Mouse (Mus musculus): ENCODE measurements at regions not wholly inside any gene's neighbourhood (a gene's known extent, or its start where the extent isn't known, plus 50 kb on each side); places are given as distances from the start of the nearest gene placed in this dataset.

DNA sequence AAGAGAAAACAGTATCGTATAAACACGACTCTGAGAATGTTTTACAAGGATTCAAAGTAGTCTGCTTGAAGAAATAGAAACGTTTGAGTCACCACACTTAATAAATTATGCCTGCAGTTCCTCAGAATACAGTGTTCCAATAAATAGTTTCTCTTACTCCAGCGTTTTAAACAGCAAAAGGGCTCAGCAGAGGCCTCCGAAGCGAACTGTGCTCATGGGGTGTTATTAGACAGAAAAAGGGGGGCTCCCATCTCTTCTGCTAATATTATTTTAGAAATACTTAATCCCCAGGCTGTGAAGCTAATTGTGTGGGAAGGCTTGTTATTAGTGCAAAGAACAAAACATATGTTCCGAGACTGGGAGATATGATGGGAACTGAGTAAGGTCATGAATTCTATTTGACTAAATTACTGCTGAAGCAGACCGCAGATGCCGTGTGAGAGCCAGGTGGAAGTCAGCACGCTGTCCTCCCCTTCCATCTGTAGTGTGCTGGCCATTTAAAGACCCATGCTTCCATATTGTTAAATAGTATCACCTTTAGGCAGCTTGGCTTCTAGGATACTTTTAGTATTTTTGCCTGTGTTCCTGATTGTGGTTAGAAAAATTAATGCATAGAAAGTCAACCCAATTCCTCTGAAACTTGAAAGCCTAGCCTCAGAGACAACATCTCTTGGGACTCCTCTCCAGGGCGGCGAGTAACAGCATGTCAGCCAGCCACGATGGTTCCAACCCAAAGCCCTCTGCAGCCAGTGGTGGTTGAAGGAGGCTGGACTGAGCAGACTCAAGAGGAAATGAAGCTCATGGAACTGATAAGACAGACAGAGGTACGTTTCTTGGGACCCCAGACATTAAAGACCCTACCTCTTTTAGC is 309.4 kb upstream of the Mpped2 start:
- H3K9ac ChIP-seq (replicated peaks; ENCODE audit: low read depth, low read length), result no peak overlapping the region
- TF ChIP-seq EP300 (IDR thresholded peaks at IDR 0.05; ENCODE audit: low read depth) (no peak), CTCF (IDR thresholded peaks at IDR 0.05; ENCODE audit: low read depth) (no peak)
- H3K4me1 ChIP-seq (ENCODE audit: control insufficient read depth, insufficient read depth), result no peaks in the 10 kb centered on the region
- H3K4me3 ChIP-seq (ENCODE audit: low read depth, low read length), result no peak overlapping the region
- H3K9me3 ChIP-seq (replicated peaks; ENCODE audit: control insufficient read depth, low read length), result no peaks in the 10 kb centered on the region
- H3K4me2 ChIP-seq (ENCODE audit: low read depth, low read length), result no peak overlapping the region
- H3K27ac ChIP-seq (ENCODE audit: low read depth), result no peak overlapping the region
- H3K36me3 ChIP-seq (replicated peaks; ENCODE audit: control insufficient read depth, insufficient read depth, low read length), result no peaks in the 10 kb centered on the region
- no peaks in the 10 kb centered on the region for H3K27me3 ChIP-seq (ENCODE audit: control insufficient read depth, insufficient read depth, low read length)
- ATAC-seq (ENCODE audit: insufficient read depth, low read depth) (no peak), DNase-seq (ENCODE audit: low spot score) (no peak)
- WGBS, result 74% methylated on average over 14 of the region's 14 CpGs

DNA sequence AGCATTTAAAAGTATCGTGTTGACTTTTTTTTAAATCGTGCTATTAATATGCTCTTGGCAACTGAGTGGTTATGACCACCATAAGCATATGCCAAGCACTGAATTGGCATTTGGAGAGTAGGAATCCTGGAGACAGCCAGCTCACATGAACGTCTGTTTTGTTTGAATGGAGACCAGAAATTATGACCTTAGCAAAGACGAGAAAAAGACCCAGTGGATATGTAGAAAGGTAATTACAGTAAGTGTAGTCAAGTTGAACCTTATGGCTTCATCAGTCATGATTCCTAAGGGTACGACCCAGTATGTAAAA is 308.8 kb upstream of the Mpped2 start:
- H3K9ac ChIP-seq (replicated peaks; ENCODE audit: low read depth, low read length), result no peak overlapping the region
- no peaks in the 10 kb centered on the region for H3K36me3 ChIP-seq (replicated peaks; ENCODE audit: control insufficient read depth, insufficient read depth, low read length)
- DNase-seq (ENCODE audit: low spot score) (no peak), ATAC-seq (ENCODE audit: insufficient read depth, low read depth) (no peak)
- H3K27ac ChIP-seq (ENCODE audit: low read depth), result no peak overlapping the region
- H3K4me3 ChIP-seq (ENCODE audit: low read depth, low read length), result no peak overlapping the region
- no peak overlapping the region for H3K4me2 ChIP-seq (ENCODE audit: low read depth, low read length)
- no peaks in the 10 kb centered on the region for H3K4me1 ChIP-seq (ENCODE audit: control insufficient read depth, insufficient read depth)
- WGBS, result 83% methylated on average over 5 of the region's 5 CpGs
- H3K27me3 ChIP-seq (ENCODE audit: control insufficient read depth, insufficient read depth, low read length), result no peaks in the 10 kb centered on the region
- no peaks in the 10 kb centered on the region for H3K9me3 ChIP-seq (replicated peaks; ENCODE audit: control insufficient read depth, low read length)
- TF ChIP-seq EP300 (IDR thresholded peaks at IDR 0.05; ENCODE audit: low read depth), result no peak
- no peak for TF ChIP-seq CTCF (IDR thresholded peaks at IDR 0.05; ENCODE audit: low read depth)

DNA sequence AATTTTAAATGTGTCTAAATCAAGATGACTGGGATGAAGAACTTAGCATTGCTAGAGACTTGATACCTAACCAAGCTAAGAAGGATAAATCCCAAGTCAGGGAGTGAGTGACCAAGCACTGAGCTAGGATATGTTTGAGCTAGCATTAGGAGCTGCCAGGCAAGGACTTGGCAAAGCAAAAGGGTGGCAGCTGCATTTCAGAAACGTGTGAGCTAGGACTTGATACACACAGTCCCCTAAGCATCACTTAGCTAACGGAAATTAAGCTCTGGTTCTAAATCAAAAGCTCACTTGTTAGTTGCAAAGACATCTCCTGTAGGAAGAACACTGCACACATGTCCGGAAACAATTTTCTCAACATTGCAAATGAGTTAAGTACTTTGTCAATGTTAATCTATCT is 308.2 kb upstream of the Mpped2 start:
- DNase-seq (ENCODE audit: low spot score) (no peak), ATAC-seq (ENCODE audit: insufficient read depth, low read depth) (no peak)
- H3K4me1 ChIP-seq (ENCODE audit: control insufficient read depth, insufficient read depth), result no peaks in the 10 kb centered on the region
- H3K27me3 ChIP-seq (ENCODE audit: control insufficient read depth, insufficient read depth, low read length), result no peaks in the 10 kb centered on the region
- H3K27ac ChIP-seq (ENCODE audit: low read depth), result no peak overlapping the region
- 64% methylated on average over 3 of the region's 3 CpGs for WGBS
- H3K9me3 ChIP-seq (replicated peaks; ENCODE audit: control insufficient read depth, low read length), result no peaks in the 10 kb centered on the region
- no peak for TF ChIP-seq CTCF (IDR thresholded peaks at IDR 0.05; ENCODE audit: low read depth)
- TF ChIP-seq EP300 (IDR thresholded peaks at IDR 0.05; ENCODE audit: low read depth), result no peak
- no peak overlapping the region for H3K4me3 ChIP-seq (ENCODE audit: low read depth, low read length)
- H3K36me3 ChIP-seq (replicated peaks; ENCODE audit: control insufficient read depth, insufficient read depth, low read length), result no peaks in the 10 kb centered on the region
- no peak overlapping the region for H3K4me2 ChIP-seq (ENCODE audit: low read depth, low read length)
- H3K9ac ChIP-seq (replicated peaks; ENCODE audit: low read depth, low read length), result no peak overlapping the region

DNA sequence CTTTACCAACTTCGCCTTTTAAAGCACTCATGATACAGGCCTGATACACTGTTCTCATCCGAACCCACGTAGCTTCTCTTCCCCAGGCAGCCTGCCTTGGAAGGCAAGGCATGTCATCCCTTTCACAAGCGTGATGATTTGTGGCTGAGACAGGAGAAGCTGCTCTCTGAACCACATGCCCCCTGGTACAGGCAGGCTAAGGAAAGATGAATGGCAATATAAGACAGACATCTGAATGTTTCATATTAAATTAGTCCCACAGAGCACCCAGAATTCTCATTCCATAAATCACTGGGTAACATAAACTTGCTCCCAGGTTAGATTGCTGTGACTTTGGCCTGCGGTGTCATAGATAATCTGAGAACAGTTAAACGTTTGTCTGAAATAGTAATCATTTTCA is 280.9 kb upstream of the Mpped2 start:
- no peaks in the 10 kb centered on the region for H3K36me3 ChIP-seq (replicated peaks; ENCODE audit: control insufficient read depth, insufficient read depth, low read length)
- 69% methylated on average over 6 of the region's 6 CpGs for WGBS
- no peak overlapping the region for H3K27ac ChIP-seq (ENCODE audit: low read depth)
- DNase-seq (ENCODE audit: low spot score) (no peak), ATAC-seq (ENCODE audit: insufficient read depth, low read depth) (no peak)
- no peak overlapping the region for H3K9ac ChIP-seq (replicated peaks; ENCODE audit: low read depth, low read length)
- H3K4me1 ChIP-seq (ENCODE audit: control insufficient read depth, insufficient read depth), result no peaks in the 10 kb centered on the region
- H3K4me2 ChIP-seq (ENCODE audit: low read depth, low read length), result no peak overlapping the region
- no peaks in the 10 kb centered on the region for H3K27me3 ChIP-seq (ENCODE audit: control insufficient read depth, insufficient read depth, low read length)
- no peak for TF ChIP-seq CTCF (IDR thresholded peaks at IDR 0.05; ENCODE audit: low read depth)
- TF ChIP-seq EP300 (IDR thresholded peaks at IDR 0.05; ENCODE audit: low read depth), result no peak
- no peaks in the 10 kb centered on the region for H3K9me3 ChIP-seq (replicated peaks; ENCODE audit: control insufficient read depth, low read length)
- no peak overlapping the region for H3K4me3 ChIP-seq (ENCODE audit: low read depth, low read length)

DNA sequence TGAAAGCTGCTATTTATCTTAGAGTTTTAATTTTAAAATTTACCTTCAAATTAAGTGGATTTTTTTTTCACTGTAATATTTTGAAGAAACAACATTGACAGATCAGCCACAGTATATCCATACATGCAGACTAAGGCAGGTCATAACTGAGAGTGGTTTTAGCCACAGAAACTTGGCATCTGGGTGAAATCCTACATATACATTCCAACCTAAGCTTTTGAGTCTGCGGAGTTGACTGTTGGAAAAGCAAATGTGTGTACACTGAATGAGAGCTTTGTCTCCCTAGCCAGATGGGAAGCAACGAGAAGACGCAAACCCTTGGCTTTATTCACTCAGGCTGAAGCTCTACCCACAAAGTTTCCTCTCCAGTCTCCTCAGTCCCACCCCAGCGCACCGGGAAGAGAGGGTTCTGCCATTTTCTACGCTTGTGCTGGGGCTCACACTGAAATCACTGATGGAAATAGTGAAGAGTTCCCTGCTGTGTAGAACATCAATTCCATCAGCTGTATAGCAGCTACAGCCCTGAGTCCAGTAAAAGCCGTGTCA is 277.5 kb upstream of the Mpped2 start:
- ATAC-seq (ENCODE audit: insufficient read depth, low read depth), result no peak
- H3K4me3 ChIP-seq (ENCODE audit: low read depth, low read length), result no peak overlapping the region
- WGBS, result 81% methylated on average over 7 of the region's 7 CpGs
- H3K4me2 ChIP-seq (ENCODE audit: low read depth, low read length), result no peak overlapping the region
- no peaks in the 10 kb centered on the region for H3K27me3 ChIP-seq (ENCODE audit: control insufficient read depth, insufficient read depth, low read length)
- TF ChIP-seq CTCF (IDR thresholded peaks at IDR 0.05; ENCODE audit: low read depth) (no peak), EP300 (IDR thresholded peaks at IDR 0.05; ENCODE audit: low read depth) (no peak)
- no peak overlapping the region for H3K27ac ChIP-seq (ENCODE audit: low read depth)
- H3K4me1 ChIP-seq (ENCODE audit: control insufficient read depth, insufficient read depth), result no peaks in the 10 kb centered on the region
- no peaks in the 10 kb centered on the region for H3K9me3 ChIP-seq (replicated peaks; ENCODE audit: control insufficient read depth, low read length)
- H3K9ac ChIP-seq (replicated peaks; ENCODE audit: low read depth, low read length), result no peak overlapping the region
- H3K36me3 ChIP-seq (replicated peaks; ENCODE audit: control insufficient read depth, insufficient read depth, low read length), result no peaks in the 10 kb centered on the region
- DNase-seq (ENCODE audit: low spot score), result no peak

DNA sequence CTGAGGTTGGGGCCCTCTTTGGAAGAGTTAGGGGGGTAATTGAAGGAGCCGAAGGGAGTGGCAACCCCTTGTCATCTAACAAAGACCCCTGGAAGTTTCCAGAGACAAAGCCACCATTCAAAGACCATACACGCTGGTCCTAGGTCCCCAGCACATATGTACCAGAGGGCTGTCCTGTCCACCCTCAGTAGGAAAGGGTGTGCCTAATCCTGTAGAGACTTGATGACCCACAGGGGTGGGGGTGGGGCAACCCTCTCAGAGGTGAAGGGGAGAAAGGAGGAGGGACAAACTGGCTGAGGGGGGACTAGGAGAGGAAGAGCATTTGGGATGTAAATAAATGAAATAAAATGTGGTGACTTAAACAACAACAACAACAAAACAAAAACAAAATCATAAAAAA is 274.9 kb upstream of the Mpped2 start:
- DNase-seq (ENCODE audit: low spot score) (no peak), ATAC-seq (ENCODE audit: insufficient read depth, low read depth) (no peak)
- Histone ChIP-seq H3K4me1 (ENCODE audit: control insufficient read depth, insufficient read depth) (no peaks in the 10 kb centered on the region), H3K9ac (replicated peaks; ENCODE audit: low read depth, low read length) (no peak overlapping the region), H3K9me3 (replicated peaks; ENCODE audit: control insufficient read depth, low read length) (no peaks in the 10 kb centered on the region), H3K36me3 (replicated peaks; ENCODE audit: control insufficient read depth, insufficient read depth, low read length) (no peaks in the 10 kb centered on the region), H3K27me3 (ENCODE audit: control insufficient read depth, insufficient read depth, low read length) (no peaks in the 10 kb centered on the region), H3K4me3 (ENCODE audit: low read depth, low read length) (no peak overlapping the region), H3K27ac (ENCODE audit: low read depth) (no peak overlapping the region), H3K4me2 (ENCODE audit: low read depth, low read length) (no peak overlapping the region)
- no peak for TF ChIP-seq CTCF (IDR thresholded peaks at IDR 0.05; ENCODE audit: low read depth)
- no peak for TF ChIP-seq EP300 (IDR thresholded peaks at IDR 0.05; ENCODE audit: low read depth)
- WGBS, result 90% methylated on average over 2 of the region's 2 CpGs
